Mouse (Mus musculus): ENCODE data around the gene Gp9.

DNA sequence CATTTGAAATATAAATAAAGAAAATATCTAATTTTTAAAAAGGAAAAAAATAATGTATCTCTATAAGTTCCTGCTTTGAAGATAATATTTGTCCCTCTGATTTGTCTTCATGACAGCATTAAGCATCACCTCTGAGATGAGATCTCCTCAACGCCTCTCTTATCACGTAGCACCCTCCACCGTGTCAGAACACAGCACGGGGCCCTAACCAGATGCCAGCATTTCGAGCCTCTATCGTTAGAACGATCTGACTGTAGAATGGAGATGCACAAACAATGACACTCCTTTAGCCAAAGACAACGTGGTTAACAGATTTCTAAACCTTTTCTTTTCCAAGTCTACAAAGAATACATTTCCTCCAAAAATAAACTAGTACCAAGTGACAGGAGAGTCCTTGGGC is 6.2 kb downstream of the Gp9 start:
- TF ChIP-seq CTCF (IDR thresholded peaks at IDR 0.05; ENCODE audit: low read depth, low read length): no peak
- TF ChIP-seq POLR2A (IDR thresholded peaks at IDR 0.05; ENCODE audit: extremely low read depth, insufficient read depth, low read length): no peak

Measured in liver, adult 2 months (tissue).